Mouse (Mus musculus) thymus, postnatal 10 days (tissue): Measurements from ENCODE around the gene Gm49661.

Experiments used
- DNase-seq, 2 experiments: peaks; one replicate each; pipeline ENCODE4 v3.0.0; 2021; ENCODE audit warnings: low spot score in 2 of 2

Gene Gm49661

DNA sequence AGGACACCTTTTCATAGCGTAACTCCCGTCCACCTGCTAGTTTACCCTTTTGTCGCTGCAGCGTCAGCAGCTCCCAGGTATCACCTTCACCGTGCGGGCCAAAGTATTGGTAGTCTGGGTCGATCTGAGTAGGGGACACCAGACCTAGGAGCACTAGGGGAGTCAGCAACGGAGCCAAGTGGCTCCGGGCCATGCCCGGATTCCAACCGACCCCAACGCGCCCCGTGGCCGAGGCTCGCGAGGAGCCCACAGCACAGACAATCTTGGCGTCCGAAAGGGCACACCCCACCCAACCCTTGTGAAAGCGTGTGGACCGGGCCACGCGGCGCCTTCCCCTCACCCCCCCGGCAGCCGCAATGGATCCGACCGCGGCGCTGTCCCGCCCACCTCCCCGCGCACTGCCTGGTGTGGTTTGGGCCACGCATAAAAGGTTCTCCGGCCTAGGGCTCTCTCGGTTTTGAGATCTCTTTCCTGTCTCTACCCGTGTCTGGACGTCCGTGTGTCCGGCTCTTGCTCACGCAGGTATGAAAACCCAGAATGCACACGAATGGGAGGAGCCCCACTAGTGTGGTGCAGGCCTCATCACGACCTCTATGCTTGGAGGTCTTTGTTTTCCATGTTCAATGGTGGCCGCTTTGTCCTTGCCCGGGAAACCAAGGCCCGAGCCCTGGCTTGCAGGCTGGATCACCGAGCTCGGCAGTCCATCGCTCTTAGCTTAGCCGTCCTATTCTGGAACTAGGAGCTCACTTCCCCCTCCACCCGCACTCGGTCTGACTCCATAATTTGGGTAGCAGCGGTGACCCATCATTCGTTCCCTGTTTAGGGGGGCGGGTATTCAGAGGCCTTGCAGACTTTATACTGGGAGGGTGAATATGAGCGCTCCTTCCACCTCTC lies at the start of gene Gm49661, which contains the start of the genes Prdx2 and Rnaseh2a:
Gm49661 (minus strand) TSS at position 193 of the 894 bp plus-strand sequence.
Prdx2 (plus strand) TSS at position 347 of the 894 bp plus-strand sequence.
Rnaseh2a (minus strand) TSS at position 527 of the 894 bp plus-strand sequence.
- DNase-seq, result peak in 1 of 2 experiments; percentile 54

DNA sequence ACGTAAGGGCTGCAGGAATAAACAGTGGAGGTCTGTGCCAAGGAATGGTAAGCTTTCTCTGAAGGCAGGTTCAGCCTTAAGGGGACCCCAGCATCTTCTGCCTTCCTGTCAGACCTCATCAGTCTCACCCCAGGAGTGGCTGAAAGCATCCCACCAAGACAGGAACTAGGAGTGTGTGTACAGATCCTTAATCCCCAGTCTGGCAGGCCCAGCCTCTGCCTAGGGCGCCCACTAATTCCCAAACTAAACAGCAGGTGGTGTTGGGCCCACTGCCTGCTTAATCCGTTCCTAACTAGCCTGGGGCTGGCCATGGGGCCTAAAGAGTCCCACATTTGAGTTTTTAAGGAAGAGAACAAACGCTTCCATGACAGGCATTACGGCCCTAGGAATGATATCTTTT lies 48.0 kb upstream of the Gm49661 start:
- DNase-seq, result no peak

DNA sequence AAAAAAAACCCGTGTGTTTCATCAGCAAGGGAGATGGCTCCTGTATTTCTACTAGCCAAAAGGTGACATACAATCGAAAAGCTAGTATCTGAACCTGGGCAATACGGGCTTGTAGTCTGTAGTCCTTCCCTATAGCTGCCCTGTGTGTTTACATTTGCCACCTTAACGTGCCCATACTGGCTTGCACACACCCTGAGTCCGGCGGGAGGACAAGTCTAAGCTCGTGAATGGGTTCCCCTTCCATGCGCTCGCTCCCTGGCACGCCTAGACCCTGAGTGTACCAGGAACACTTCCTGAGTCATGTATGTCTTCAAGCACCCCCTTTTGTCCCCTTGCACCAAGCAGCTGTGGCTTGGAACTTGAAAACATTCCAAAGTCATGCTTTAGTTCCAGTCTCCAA lies 47.5 kb upstream of the Gm49661 start:
- DNase-seq, result no peak

DNA sequence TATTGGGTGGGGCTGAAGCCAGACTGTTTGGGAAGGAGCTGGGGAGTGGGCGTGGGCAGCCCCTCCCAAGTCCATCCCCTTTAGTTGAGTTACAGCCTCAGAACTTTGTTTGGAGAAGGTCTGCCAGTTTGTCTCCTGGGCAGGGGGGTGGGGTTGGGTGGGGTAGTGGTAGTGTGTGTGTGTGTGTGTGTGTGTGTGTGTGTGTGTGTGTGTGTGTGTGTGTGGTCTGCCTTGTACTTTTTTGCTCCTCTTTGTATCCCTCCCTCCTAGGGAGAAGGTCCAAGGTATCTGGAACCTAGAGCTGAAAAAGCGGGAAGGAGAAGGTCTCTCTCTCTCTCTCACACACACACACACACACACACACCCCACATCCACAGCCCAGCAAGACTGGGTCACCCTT lies 45.2 kb upstream of the Gm49661 start, which contains the start of gene Best2:
Best2 (minus strand) TSS at position 101 of the 400 bp plus-strand sequence.
- DNase-seq, result no peak

DNA sequence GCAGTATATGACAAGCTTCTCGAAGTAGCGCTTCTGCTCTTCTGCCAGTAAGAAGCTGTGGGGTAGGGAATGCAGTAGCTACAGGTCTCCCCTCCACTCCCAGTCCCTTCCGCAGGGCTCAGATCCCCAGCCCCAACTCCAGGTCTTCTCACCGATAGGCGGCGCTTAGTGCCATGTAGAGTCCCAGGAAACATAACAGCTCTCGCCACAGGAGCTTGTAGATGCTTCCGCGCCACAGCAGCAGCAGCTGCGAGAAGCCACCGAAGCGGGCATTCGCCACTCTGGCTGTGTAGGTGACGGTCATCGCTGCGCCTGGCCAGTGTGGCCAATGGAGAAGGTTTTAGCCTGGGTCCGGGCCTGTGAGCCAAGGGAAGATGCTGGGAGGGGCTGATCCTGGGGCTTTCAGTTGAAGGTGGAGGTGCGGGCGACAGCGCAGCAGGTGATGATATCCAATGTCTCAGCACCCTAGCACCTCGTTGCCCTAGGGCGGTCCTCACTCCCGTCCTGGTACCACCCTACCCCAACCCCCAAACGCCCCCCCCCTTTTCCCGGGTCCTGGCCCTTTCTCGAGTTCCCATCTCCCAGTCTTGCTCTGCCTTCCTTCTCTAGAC lies 44.1 kb upstream of the Gm49661 start:
- DNase-seq, result peak; percentile 72 to 86

DNA sequence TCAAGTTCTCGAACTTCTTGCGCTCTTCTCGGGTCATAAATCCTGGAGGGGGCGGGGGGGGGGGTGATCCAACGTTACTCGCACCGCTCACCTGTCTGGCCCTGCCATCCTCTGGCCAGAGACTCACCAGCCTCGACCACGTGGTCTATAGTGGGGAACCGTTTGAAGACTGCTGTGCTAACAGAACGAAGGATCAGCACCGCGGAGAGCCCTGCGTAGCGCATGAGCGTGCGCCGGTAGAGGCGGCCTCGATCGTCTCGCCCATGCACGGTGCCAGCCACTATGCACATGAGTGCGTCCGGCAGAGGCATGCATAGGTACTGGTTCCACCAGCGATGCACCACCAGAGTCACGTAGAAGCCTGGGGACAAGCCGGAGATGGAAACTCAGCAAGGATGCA lies 42.0 kb upstream of the Gm49661 start:
- DNase-seq, result no peak

DNA sequence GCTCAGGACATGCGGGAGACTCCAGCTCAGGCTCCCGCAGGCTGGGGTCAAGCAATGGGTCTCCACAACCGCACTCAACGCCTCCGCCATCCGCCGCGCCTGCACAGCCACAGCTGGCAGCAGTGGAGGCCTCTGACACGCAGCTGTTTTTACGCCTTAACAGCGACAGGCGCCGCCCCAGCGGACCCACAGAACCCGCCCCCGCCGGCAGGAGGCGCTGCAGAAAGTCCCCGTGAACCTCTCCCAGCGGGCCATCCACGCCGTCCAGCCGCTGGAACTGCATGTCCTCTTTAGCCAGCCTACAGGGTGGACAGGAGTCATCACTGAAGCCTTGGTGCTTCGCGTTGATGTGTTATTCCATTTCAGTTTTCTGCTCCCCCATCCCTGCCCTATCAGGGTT lies 38.5 kb upstream of the Gm49661 start:
- DNase-seq, result peak in 1 of 2 experiments; percentile 57

DNA sequence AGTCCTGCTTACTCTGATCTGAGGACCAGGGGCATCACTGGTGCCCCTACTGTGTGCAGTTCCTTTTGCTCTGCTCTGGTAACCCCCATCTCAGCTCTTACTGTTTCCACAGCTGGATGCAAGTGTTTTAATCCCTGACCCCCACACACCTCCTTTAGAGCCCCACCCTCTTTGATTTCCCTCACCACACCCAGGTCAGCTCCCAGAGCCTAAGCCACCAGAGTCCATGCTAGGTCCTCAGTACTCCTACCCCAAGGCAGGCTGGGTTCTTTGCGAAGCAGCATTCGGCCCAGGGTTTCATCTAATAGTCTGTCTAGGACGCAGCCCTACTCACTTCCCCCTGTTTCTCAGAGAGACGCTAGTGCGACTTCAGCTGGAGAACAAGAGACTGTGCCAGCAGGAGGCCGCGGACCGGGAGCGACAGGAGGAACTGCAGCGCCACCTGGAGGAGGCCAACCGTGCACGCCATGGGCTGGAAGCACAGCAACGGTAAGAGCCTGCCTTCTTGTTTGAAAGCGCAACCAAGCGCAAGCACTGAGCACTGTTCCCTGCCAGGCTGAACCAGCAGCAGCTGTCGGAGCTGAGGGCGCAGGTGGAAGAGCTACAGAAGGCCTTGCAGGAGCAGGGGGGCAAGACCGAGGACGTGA lies 28.5 kb upstream of the Gm49661 start:
- DNase-seq, result peak; percentile 90 to 98

DNA sequence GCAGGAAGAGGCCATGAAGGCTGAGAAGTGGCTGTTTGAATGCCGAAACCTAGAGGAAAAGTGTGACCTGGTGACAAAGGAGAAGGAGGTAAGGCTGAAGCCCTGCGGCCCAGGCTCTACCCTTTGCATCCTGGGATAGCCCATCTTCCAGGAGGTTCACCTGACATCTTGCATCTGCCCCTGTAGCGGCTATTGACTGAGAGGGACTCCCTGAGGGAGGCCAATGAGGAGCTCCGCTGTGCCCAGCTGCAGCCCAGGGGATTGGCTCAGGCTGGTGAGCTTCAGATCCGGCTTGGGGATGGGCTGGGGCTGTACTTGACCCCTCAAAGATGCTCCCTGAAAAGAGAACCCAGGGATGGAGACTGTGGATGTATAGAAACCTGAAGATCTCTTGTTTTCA lies 27.7 kb upstream of the Gm49661 start:
- no peak for DNase-seq

DNA sequence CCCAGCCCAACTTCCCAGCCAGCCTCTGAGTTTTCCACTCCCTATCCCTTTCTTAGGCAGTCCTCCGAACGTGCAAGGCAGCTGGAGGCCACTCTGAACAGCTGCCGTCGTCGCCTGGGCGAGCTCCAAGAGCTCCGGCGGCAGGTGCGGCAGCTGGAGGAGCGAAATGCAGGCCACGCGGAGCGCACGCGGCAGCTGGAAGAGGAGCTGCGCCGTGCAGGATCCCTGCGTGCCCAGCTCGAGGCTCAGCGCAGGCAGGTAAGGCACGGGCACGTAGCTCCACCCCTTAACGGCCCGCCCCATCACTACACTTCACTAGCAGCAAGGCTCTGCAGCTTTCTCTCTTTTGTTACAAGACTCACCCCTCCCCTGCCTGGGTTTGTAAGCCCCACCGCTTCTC lies 26.4 kb upstream of the Gm49661 start:
- DNase-seq, result no peak

DNA sequence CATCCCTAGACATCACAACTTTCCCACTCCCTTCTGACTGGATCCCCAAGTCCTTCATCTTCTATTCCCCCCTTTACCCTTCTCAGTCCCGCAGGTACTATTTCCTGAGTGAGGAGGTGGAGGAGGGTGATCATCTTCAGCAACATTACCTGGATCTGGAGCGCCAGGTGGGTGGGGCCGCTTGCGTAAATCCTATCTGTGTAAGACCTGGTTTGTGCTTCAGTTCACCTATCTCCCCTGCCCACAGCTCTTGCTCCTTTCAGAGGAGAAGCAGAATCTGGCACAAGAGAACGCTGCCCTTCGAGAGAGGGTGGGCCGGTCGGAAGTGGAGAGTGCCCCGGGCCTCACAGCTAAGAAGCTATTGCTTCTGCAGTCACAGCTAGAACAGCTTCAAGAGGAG lies 25.1 kb upstream of the Gm49661 start:
- no peak for DNase-seq

DNA sequence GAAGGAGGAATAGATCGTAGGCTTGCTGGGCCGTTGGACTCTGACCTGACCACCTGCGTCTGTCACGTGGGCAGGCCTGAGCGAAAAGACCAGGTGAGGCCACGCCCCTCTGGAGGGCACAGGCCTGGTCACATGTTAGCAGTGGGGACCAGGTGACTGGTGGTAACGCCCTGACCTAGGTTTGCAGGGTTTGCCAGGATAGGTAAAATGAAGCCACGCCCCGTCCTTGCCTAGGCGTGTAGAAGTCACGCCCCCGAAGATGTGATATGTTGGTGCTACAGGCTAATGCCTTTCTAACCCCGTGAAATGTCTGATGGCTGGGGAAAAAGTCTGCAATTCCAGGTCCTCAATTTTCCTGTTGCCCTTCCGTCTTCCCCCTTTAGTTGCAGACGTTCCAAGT lies 21.6 kb upstream of the Gm49661 start:
- DNase-seq, result peak in 1 of 2 experiments; percentile 64

DNA sequence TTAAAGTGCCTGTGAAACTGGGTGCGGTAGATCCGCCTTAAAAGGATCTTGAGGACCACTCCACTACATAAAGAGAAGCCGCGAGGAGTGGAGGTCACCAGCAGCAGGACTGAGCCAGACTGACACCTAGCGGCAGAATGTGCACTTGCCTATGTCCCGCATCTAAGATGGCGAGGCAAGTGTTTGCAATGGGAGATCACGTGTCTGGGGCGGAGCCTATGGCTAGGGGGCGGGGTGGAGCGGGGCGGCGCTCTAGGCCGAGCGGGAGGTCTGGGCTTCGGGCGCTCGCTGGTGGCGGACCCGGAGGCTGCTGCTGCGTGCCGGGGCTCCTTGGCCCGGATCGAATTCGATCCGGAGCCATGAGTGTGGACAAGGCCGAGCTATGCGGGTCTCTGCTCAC lies 21.1 kb upstream of the Gm49661 start, which contains the start of gene Hook2:
Hook2 (plus strand) TSS at position 255 of the 400 bp plus-strand sequence.
- DNase-seq, result peak; percentile 95 to 97

DNA sequence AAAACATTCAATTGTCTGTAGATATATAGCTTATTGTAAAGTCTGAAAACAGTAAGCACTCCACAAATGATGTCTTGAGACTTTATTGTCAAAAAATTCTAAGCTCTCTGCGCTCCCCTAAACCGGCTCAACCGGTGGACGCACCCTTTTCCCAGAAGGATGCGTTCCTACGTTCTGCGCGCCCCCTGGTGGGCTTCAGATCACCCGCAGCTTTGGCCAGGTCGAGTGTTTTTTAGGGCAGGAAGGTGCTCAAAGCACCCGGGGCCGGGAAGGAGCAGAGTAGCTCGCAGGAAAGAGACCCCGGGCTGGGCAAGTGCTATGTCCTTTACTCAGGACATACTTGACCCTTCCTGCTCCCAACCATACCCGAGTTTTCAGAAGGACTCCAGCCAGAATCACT lies 20.6 kb upstream of the Gm49661 start:
- DNase-seq, result peak; percentile 85 to 91

DNA sequence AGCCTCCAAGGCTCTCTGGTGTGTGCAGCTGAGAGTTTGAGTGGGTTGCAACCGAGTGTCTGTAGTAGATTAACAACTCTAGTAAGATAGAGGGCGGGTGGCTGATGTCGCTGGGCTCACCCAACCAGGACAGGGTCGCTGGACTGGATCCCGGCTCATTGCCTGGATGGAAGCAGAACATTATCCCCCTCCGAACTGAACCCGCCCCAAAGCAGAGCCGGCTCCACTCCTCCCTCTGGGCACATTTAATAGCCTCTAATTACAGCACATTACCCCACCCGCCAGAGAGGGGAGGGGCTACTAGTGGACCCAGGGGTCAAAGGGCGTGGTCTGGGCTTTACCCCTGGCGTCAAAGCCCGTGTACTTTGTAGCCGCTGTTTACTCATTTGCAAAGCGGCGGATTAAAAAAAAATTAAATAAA lies 20.1 kb upstream of the Gm49661 start:
- no peak for DNase-seq

DNA sequence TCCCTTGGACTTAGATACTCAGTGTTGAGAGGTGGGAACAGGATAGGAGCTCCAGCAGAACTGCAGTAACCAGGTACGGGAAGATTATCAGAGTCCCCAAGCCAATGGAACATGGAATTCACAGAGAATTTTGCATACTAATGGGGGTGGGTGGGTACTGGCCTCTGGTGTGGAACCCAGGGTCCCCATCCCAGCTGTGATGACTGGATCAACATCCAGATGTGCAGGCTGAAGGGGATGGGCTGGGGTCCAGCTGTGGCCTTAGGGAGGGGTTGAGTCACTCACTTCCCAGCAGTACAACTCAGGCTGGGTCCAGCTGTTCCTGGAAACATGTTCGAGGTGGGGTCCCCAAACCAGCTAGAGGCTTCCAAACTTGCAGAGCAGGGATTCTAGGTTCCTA lies 18.7 kb upstream of the Gm49661 start:
- DNase-seq, result no peak

DNA sequence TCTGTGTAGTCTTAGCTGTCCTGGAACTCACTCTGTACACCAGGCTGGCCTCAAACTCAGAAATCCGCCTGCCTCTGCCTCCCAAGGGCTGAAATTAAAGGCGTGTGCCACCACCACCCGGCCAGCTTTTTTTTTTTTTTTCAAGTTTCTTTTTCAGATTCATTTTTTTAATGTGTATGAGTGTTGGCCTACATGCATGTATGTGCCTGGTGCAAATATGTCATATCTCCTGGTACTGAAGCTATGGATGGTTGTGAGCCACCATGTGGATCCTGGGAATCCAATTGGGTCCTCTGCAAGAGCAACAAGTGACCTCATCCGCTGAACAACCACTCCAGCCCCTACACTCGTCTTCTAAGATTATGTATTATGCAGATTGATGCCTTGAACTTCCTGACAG lies 18.2 kb upstream of the Gm49661 start:
- DNase-seq, result no peak

DNA sequence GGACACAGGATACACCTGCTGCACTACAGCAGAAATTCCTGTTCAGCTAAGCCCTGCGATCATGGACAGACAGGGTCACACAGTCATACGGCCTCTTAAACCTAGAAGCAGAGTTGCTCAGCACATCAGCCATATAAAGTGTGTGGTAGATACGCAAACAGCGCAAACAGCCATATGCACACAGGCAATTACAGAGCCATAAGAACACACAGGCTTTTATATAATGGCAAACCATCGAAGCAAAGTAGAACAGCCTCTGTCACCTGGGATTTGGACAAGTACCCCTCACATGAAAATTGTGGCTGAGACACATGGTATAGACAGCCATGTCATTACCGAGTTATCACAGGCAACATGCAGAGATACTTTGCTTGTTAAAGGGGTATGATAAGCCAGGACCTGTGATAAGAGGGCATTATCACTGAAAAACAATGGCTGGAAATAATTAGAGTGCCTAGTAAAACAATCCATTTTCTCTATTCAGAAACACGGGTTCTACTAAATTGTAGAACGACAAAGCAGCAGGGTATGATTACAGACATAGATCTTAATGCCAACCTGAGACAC lies 17.2 kb upstream of the Gm49661 start:
- no peak for DNase-seq

DNA sequence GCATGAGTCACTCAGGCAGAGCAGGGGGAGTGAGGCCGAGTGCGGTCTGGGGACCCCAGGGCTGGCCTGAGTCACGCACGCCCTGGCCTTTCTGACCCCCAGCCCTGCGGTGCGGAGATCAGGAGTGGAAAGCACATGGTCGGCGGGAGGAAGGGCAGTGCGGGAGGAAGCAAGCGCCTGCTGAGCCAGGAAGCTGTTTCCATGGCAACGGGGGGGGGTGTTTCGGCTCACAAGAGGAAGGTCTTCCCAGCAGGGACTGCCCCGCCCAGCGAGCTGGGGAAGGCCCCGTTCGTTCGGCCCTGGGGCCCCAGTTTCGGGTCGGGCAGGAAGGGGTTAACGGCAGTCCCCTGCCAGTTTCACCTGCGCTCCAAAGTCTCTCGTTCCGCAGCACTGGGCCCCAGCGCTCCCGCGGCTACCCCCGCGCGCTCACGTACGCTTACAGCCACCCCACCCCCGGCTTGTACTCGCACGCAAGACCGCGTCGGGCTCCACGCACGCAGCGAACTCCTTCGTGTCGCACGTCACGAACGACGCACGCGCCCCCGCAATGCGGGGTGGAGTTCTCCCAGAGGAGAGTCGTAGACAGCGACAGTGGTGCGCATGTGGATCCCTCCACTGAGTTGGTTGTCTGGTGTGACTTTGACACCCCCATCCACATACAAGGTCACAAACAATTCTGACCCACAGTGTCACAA lies 16.6 kb upstream of the Gm49661 start:
- DNase-seq, result peak; percentile 87 to 91

DNA sequence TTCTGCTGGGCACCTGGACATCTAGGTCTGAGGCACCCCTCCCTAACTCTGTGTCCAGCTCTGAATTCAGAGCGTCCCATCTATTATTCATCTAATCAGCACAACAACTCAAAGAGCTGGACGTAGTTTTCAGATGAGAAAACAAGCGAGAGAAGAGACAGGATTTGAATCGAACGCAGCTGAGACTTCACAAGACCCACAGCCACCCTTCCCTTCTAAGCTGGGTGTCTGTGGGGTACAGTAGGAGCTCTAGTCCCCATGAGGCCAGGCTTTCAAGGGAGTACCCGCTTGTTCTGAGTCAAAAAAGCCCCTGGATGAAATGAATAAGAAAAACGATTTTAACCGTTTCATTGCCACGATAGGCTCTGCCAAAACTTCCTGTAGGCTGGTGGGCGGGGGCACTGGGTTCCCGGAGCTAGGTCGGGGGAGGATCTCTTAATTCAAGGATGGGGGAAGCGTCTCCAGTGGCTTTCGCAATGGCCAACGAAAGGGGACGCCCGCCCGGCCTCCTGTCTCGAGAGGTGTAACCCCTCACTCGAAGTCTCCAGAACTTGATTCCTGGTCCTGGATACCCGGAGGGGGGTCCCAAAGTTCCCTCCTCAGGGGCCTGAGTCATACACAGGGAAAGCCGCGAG lies 15.9 kb upstream of the Gm49661 start:
- DNase-seq, result peak in 1 of 2 experiments; percentile 26
